Mouse (Mus musculus) ovary, adult 18-20 months (tissue): ENCODE data around the gene Olfr1145.

Experiments
- DNase-seq: peaks from one replicate; pipeline ENCODE4 v3.0.0; 2022; ENCODE audit warnings: low spot score, mixed read lengths

Gene Olfr1145

GRCm38 (mm10) chr2:87809522-87809921 is at the start of gene Olfr1145:
Gene Olfr1145 (plus strand): TSS chr2:87809822.
- DNase-seq: no peak

GRCm38 (mm10) chr2:87776143-87776542 is 33.5 kb upstream of the Olfr1145 start:
- no peak for DNase-seq

- no peak for DNase-seq
These were observed 30.4 kb upstream of the Olfr1145 start, which contains the start of gene Olfr152 for GRCm38 (mm10) chr2:87779183-87779582. Gene Olfr152 (plus strand): TSS chr2:87779483.

- no peak for DNase-seq
These were observed 9.3 kb upstream of the Olfr1145 start, which contains the start of gene Olfr1143 for GRCm38 (mm10) chr2:87800292-87800691. Gene Olfr1143 (plus strand): TSS chr2:87800592.

- no peak for DNase-seq
These were observed 20.6 kb downstream of the Olfr1145 start, which contains the start of gene Olfr1148 for GRCm38 (mm10) chr2:87830233-87830632. Gene Olfr1148 (plus strand): TSS chr2:87830533.

GRCm38 (mm10) chr2:87843693-87844092 is 34.1 kb downstream of the Olfr1145 start, which contains the start of gene Olfr1150-ps1:
Gene Olfr1150-ps1 (plus strand): TSS chr2:87843993.
- no peak for DNase-seq

GRCm38 (mm10) chr2:87855562-87855961 is 45.9 kb downstream of the Olfr1145 start, which contains the start of gene Olfr1151:
Gene Olfr1151 (plus strand): TSS chr2:87855862.
- no peak for DNase-seq
